14 mouse cellular contexts compared by ENCODE assay signal in genomic region chr12:16662955-16663585, GRCm38 (mm10). TPM values are rescaled to one million over a fixed set of nuclear protein-coding genes. Genes with fewer than 3 reads are reported as not detected.
DNase-seq lines count a peak whose midpoint lies in the region; ATAC-seq and TF ChIP-seq lines count a peak whose summit lies in the region.
"Had no signal": no experiment of that assay in that cellular context is flagged by ENCODE, and none has a peak within 500 bp of the region (broad histone marks: within the 10 kb centered on the region; RNA-seq: fewer than 3 reads in every experiment).

No protein-coding gene starts in this region.

- H3K27ac ChIP-seq in gastrocnemius, adult 2 months = no peak overlapping the region
- H3K27ac ChIP-seq in midbrain, embryonic 14.5 days (replicated peaks; ENCODE audit: low read depth, low read length) = no peak overlapping the region
- H3K27ac ChIP-seq in midbrain, embryonic 16.5 days (ENCODE audit: low read length) = no peak overlapping the region
- H3K27ac ChIP-seq in small intestine, adult 2 months (ENCODE audit: insufficient read depth, low read depth, low read length) = 0 out of 2 replicates have a peak overlapping the region, but pooled peaks have one; percentile 14
- H3K27ac ChIP-seq: heart, embryonic 10.5 days; limb, embryonic 13.5 days; macrophage had no signal

- no peaks in the 10 kb centered on the region for H3K4me1 ChIP-seq in midbrain, embryonic 14.5 days (ENCODE audit: control insufficient read depth, insufficient read depth, low read length)
- no peaks in the 10 kb centered on the region for H3K4me1 ChIP-seq in midbrain, embryonic 16.5 days (ENCODE audit: control insufficient read depth, insufficient read depth, low read length)
- H3K4me1 ChIP-seq in small intestine, adult 2 months (ENCODE audit: control insufficient read depth, insufficient read depth, insufficient read length, low read length) = no peaks in the 10 kb centered on the region
- H3K4me1 ChIP-seq: limb, embryonic 13.5 days had no signal

- H3K4me3 ChIP-seq in gastrocnemius, adult 2 months = no peak overlapping the region
- no peak overlapping the region for H3K4me3 ChIP-seq in midbrain, embryonic 14.5 days (replicated peaks; ENCODE audit: low read depth, low read length)
- no peak overlapping the region for H3K4me3 ChIP-seq in midbrain, embryonic 16.5 days (ENCODE audit: low read depth, low read length)
- H3K4me3 ChIP-seq in small intestine, adult 2 months (ENCODE audit: low read depth, low read length) = no peak overlapping the region
- H3K4me3 ChIP-seq: heart, embryonic 10.5 days; limb, embryonic 13.5 days had no signal

- H3K27me3 ChIP-seq in midbrain, embryonic 14.5 days (ENCODE audit: control insufficient read depth, insufficient read depth, low read length) = no peaks in the 10 kb centered on the region
- no peaks in the 10 kb centered on the region for H3K27me3 ChIP-seq in midbrain, embryonic 16.5 days (ENCODE audit: control insufficient read depth, insufficient read depth, low read depth, low read length)
- no peaks in the 10 kb centered on the region for H3K27me3 ChIP-seq in small intestine, adult 2 months (ENCODE audit: control insufficient read depth, insufficient read depth, low read length)
- H3K27me3 ChIP-seq: limb, embryonic 13.5 days had no signal

- ATAC-seq in midbrain, embryonic 14.5 days (ENCODE audit: low FRiP score, low TSS enrichment) = no peak
- ATAC-seq in midbrain, embryonic 16.5 days = no peak

- H3K36me3 ChIP-seq in midbrain, embryonic 14.5 days (ENCODE audit: control insufficient read depth, insufficient read depth, low read length) = no peaks in the 10 kb centered on the region
- no peaks in the 10 kb centered on the region for H3K36me3 ChIP-seq in midbrain, embryonic 16.5 days (ENCODE audit: control insufficient read depth, insufficient read depth, low read length)
- no peaks in the 10 kb centered on the region for H3K36me3 ChIP-seq in small intestine, adult 2 months (ENCODE audit: control insufficient read depth, insufficient read depth, low read length)
- H3K36me3 ChIP-seq: heart, embryonic 10.5 days; limb, embryonic 13.5 days had no signal

- peak; percentile 55 for TF ChIP-seq CTCF in gastrocnemius, adult 2 months (IDR thresholded peaks at IDR 0.05)
- TF ChIP-seq CTCF in small intestine, adult 2 months (IDR thresholded peaks at IDR 0.05; ENCODE audit: extremely low read depth, insufficient read length, insufficient replicate concordance, low read depth, low read length) = no peak

- intact Hi-C loops in gastrocnemius, adult 2 months (cut with DNase I) = loop anchor here (2.0 kb wide), 2 partner anchors 92 to 142 kb away; no protein-coding TSS in a partner anchor
- intact Hi-C loops in gastrocnemius, postnatal 36 days (cut with DNase I) = loop anchor here (2.0 to 5.0 kb wide), 3 partner anchors 54 to 139 kb away; partner anchors contain the start of gene Greb1
- intact Hi-C loops in heart, postnatal 14 days (cut with DNase I) = loop anchor here (5.0 kb wide), 1 partner anchor 139 kb away; the partner anchor contains the start of gene Greb1

- no peak for TF ChIP-seq POLR2A in small intestine, adult 2 months (IDR thresholded peaks at IDR 0.05; ENCODE audit: low read depth, low read length)

- H3K9me3 ChIP-seq in midbrain, embryonic 14.5 days (ENCODE audit: control insufficient read depth, low read length) = no peaks in the 10 kb centered on the region
- no peaks in the 10 kb centered on the region for H3K9me3 ChIP-seq in midbrain, embryonic 16.5 days (replicated peaks; ENCODE audit: control insufficient read depth, low read length, poor library complexity, severe bottlenecking)
- H3K9me3 ChIP-seq: heart, embryonic 10.5 days; limb, embryonic 13.5 days had no signal

- DNase-seq in gastrocnemius, adult 2 months = no peak
- no peak for DNase-seq in gastrocnemius, postnatal 36 days
- peak; percentile 41 for DNase-seq in midbrain, embryonic 14.5 days
- DNase-seq in brain, adult 2 months (ENCODE audit: low read depth, low spot score) = peak; percentile 58
- no peak for DNase-seq in T-cell, adult 2 months (ENCODE audit: low spot score)
- no peak for DNase-seq in heart, postnatal 14 days
- DNase-seq: embryo, embryonic 11 days; thymus, postnatal 36 days had no signal

- H3K9ac ChIP-seq in midbrain, embryonic 14.5 days (replicated peaks; ENCODE audit: low read length) = no peak overlapping the region
- no peak overlapping the region for H3K9ac ChIP-seq in midbrain, embryonic 16.5 days (ENCODE audit: low read depth, low read length)
- H3K9ac ChIP-seq: limb, embryonic 13.5 days had no signal

- 62% methylated on average over 6 of the region's 6 CpGs for WGBS in midbrain, embryonic 14.5 days
- WGBS in midbrain, embryonic 16.5 days = 48% methylated on average over 6 of the region's 6 CpGs
- WGBS in small intestine, adult 2 months = 69% methylated on average over 6 of the region's 6 CpGs

- no peak overlapping the region for H3K4me2 ChIP-seq in midbrain, embryonic 14.5 days (ENCODE audit: low read length)
- no peak overlapping the region for H3K4me2 ChIP-seq in midbrain, embryonic 16.5 days (ENCODE audit: low read length)
- H3K4me2 ChIP-seq: limb, embryonic 13.5 days had no signal

RNA-seq across cellular contexts. Expression of gene Ntsr2, which starts 9.9 kb away (rescaled TPM):
- total RNA-seq in gastrocnemius, adult 2 months (2021) = 1 to 10 TPM; 2.2 to 4.2 TPM
- total RNA-seq in gastrocnemius, postnatal 36 days (2021) = 1 to 10 TPM; 2.2 to 2.6 TPM
- polyA plus RNA-seq in midbrain, embryonic 14.5 days (2014; fragmentation: Nextera tagmentation; extraction: Ambion mirVana) = 1.00 and 1.1 TPM in 2 replicates
- 3.5 and 5.4 TPM in 2 replicates for polyA plus RNA-seq in midbrain, embryonic 16.5 days (2015; fragmentation: Nextera tagmentation; extraction: Ambion mirVana)
- 0.15 TPM in 1 of 2 replicates, not detected in the other for polyA plus RNA-seq in small intestine, adult 2 months (2012; rRNA removed)
- 1 to 10 TPM; 7.4 TPM for total RNA-seq in heart, postnatal 14 days (2021)
- total RNA-seq: ES-E14 had no signal
- polyA plus RNA-seq: heart, embryonic 10.5 days; limb, embryonic 13.5 days; macrophage had no signal

RNA-seq across cellular contexts. Expression of gene Lpin1, which starts 52.3 kb away (rescaled TPM):
- 100 to 1,000 TPM; 279 to 395 TPM for total RNA-seq in gastrocnemius, adult 2 months (2021)
- total RNA-seq in gastrocnemius, postnatal 36 days (2021) = 100 to 1,000 TPM; 227 to 246 TPM
- 21.0 and 27.1 TPM in 2 replicates for polyA plus RNA-seq in midbrain, embryonic 14.5 days (2014; fragmentation: Nextera tagmentation; extraction: Ambion mirVana)
- 21.7 and 22.4 TPM in 2 replicates for polyA plus RNA-seq in midbrain, embryonic 16.5 days (2015; fragmentation: Nextera tagmentation; extraction: Ambion mirVana)
- polyA plus RNA-seq in small intestine, adult 2 months (2012; rRNA removed) = 1.4 and 4.0 TPM in 2 replicates
- total RNA-seq in heart, postnatal 14 days (2021) = 100 to 1,000 TPM; 130 to 137 TPM

Comparison
In these comparisons a context has a peak if more than half of its experiments do, and no peak if none do; other contexts are left out.
1. DNase-seq: peak in midbrain, embryonic 14.5 days (single experiment) and brain, adult 2 months (single experiment); none in gastrocnemius, adult 2 months (single experiment), gastrocnemius, postnatal 36 days (0 of 2), T-cell, adult 2 months (single experiment) and heart, postnatal 14 days (0 of 2).